Mouse (Mus musculus): ENCODE measurements around the gene Cdca5. TPM values are rescaled to one million over a fixed set of nuclear protein-coding genes. Genes with fewer than 3 reads are reported as not detected.

Gene Cdca5
- polyA plus RNA-seq, 1 experiment from 2014 or later = 16.1 TPM

DNA sequence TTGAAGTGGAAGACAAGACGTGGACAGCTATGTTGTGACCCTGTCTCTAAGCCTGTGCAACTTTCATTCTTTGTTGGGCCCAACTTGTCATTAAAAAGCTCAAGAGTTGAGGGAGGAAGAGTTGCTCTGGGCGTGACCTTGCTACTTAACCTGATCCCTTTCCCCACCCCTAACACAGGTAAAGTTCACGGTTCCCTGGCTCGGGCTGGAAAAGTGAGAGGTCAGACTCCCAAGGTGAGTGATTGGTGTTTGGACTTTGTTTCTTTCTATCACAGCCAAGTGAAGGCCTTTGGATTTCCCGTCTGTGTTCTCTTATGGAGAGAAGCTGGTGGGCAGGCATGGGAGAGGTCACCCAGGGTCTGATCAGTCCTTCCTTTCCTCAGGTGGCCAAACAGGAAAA lies 25.8 kb upstream of the Cdca5 start:
- 79% methylated on average over 5 of the region's 5 CpGs for WGBS
- ATAC-seq (replicated peaks; ENCODE audit: low FRiP score, low read depth) = no peak
- TF ChIP-seq CTCF (IDR thresholded peaks at IDR 0.05; ENCODE audit: low read depth) = no peak
- H3K36me3 ChIP-seq (ENCODE audit: insufficient read depth, low read length) = peaks cover 13% of the 10 kb centered on the region
- H3K9ac ChIP-seq (ENCODE audit: low read depth, low read length) = peak overlapping the region; percentile 92; the same call in 1 of the 2 replicates
- no peak for DNase-seq (ENCODE audit: low spot score)
- H3K27me3 ChIP-seq (ENCODE audit: insufficient read depth, low read length) = no peaks in the 10 kb centered on the region
- peaks cover 17% of the 10 kb centered on the region for H3K4me1 ChIP-seq (replicated peaks; ENCODE audit: insufficient read depth, low read length)
- no peaks in the 10 kb centered on the region for H3K9me3 ChIP-seq (replicated peaks; ENCODE audit: low read length)
- peak overlapping the region; percentile 92 for H3K4me3 ChIP-seq (replicated peaks; ENCODE audit: low read depth, low read length)
- H3K4me2 ChIP-seq (ENCODE audit: low read length) = peak overlapping the region; percentile 81
- peak overlapping the region; percentile 55 for H3K27ac ChIP-seq

DNA sequence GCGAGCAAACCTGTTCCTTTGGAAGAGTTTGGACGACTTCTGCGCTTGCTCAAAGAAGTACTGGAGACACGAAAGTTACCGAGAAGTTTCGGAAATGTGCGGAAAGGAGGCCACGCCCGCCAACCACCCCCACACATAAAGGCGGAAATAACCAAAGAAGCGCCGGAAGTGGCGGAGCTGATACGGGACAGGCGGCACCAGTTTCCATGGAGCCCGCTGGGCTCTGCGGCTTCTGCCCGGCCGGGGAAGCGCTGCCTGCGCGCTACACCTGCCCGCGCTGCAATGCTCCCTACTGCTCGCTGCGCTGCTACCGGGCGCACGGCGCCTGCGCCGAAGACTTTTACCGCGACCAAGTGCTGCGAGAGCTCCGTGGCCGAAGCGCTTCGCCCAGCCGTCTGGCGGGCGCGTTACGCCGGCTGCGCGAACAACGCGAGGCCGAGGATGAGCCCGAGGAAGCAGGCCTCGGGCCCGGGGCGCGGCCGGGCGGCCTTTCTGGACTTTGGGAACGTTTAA lies 23.7 kb upstream of the Cdca5 start, which contains the start of gene Znhit2:
Znhit2 (plus strand) TSS at position 172 of the 513 bp plus-strand sequence.
- H3K4me1 ChIP-seq (replicated peaks; ENCODE audit: insufficient read depth, low read length) = peaks cover 17% of the 10 kb centered on the region
- under 1% methylated on average over 57 of the region's 58 CpGs for WGBS
- H3K4me3 ChIP-seq (replicated peaks; ENCODE audit: low read depth, low read length) = peak within 1 kb of the TSS; percentile 94
- peak within 1 kb of the TSS; percentile 86 for H3K9ac ChIP-seq (ENCODE audit: low read depth, low read length)
- no peaks in the 10 kb centered on the region; the same call in 1 of the 2 replicates for H3K36me3 ChIP-seq (ENCODE audit: insufficient read depth, low read length)
- peak within 1 kb of the TSS; percentile 98 for H3K27ac ChIP-seq
- H3K4me2 ChIP-seq (ENCODE audit: low read length) = peak within 1 kb of the TSS; percentile 100
- ATAC-seq (replicated peaks; ENCODE audit: low FRiP score, low read depth) (peak; percentile 58), DNase-seq (ENCODE audit: low spot score) (peak; percentile 98)
- no peak for TF ChIP-seq CTCF (IDR thresholded peaks at IDR 0.05; ENCODE audit: low read depth)
- no peaks in the 10 kb centered on the region for H3K27me3 ChIP-seq (ENCODE audit: insufficient read depth, low read length)
- H3K9me3 ChIP-seq (replicated peaks; ENCODE audit: low read length) = no peaks in the 10 kb centered on the region

DNA sequence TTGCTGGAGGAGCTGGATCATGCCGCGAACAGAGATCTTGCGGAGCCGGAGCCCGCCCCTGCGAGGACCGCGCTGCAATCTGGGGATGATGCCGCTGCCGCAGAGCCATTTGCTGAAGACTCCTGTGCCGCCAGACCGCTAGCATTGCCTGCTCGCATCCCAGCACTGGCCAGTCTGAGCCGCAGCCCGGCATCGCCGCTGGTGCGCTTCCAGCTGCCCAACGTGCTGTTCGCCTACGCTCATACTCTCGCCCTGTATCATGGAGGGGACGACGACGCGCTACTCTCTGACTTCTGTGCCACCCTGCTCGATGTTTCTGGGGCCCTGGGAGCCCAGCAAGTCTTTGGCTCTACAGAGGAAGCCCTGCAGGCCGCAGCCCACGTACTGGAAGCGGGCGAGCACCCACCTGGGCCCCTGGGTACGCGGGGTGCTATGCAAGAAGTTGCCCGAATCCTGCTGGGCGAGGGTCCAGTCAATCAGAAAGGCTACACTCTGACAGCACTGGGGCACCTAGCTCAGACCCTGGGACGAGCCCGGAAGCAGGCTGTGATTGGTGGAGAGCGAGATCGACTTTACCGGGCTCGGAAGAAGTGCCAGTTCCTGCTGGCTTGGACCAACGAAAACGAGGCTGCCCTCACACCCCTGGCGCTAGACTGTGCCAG lies 23.0 kb upstream of the Cdca5 start:
- ATAC-seq (replicated peaks; ENCODE audit: low FRiP score, low read depth) = peak; percentile 18; the same call in 1 of the 2 replicates
- H3K9ac ChIP-seq (ENCODE audit: low read depth, low read length) = peak overlapping the region; percentile 86
- H3K4me1 ChIP-seq (replicated peaks; ENCODE audit: insufficient read depth, low read length) = peaks cover 18% of the 10 kb centered on the region
- DNase-seq (ENCODE audit: low spot score) = peak; percentile 58
- H3K9me3 ChIP-seq (replicated peaks; ENCODE audit: low read length) = no peaks in the 10 kb centered on the region
- no peaks in the 10 kb centered on the region for H3K27me3 ChIP-seq (ENCODE audit: insufficient read depth, low read length)
- no peak for TF ChIP-seq CTCF (IDR thresholded peaks at IDR 0.05; ENCODE audit: low read depth)
- H3K4me2 ChIP-seq (ENCODE audit: low read length) = peak overlapping the region; percentile 100
- H3K36me3 ChIP-seq (ENCODE audit: insufficient read depth, low read length) = no peaks in the 10 kb centered on the region; the same call in 1 of the 2 replicates
- peak overlapping the region; percentile 94 for H3K4me3 ChIP-seq (replicated peaks; ENCODE audit: low read depth, low read length)
- H3K27ac ChIP-seq = peak overlapping the region; percentile 98
- WGBS = under 1% methylated on average over 44 of the region's 44 CpGs

DNA sequence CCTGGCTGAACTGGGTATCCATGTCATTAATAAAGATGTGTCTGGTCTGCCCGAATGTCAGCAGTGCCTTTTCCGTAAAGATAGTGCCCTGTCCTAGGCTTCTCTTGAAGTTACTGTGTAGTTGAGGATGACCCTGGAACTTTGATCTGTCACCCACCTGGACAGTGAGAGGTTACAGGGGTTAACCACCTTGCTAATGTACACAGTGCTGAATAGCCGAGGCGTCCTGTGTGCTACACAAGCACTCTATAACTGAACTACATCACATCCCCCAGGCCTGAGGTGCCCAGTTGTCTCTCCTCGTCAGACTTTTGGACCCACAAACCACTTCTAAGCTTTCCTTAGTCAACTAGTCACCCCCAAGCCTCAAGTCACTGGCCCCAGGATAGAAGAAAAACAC lies 22.4 kb upstream of the Cdca5 start:
- Histone ChIP-seq H3K9ac (ENCODE audit: low read depth, low read length) (peak overlapping the region; percentile 86), H3K9me3 (replicated peaks; ENCODE audit: low read length) (no peaks in the 10 kb centered on the region), H3K36me3 (ENCODE audit: insufficient read depth, low read length) (no peaks in the 10 kb centered on the region; the same call in 1 of the 2 replicates), H3K4me2 (ENCODE audit: low read length) (peak overlapping the region; percentile 100), H3K27me3 (ENCODE audit: insufficient read depth, low read length) (no peaks in the 10 kb centered on the region), H3K27ac (peak overlapping the region; percentile 98), H3K4me3 (replicated peaks; ENCODE audit: low read depth, low read length) (peak overlapping the region; percentile 94), H3K4me1 (replicated peaks; ENCODE audit: insufficient read depth, low read length) (peaks cover 20% of the 10 kb centered on the region)
- no peak for TF ChIP-seq CTCF (IDR thresholded peaks at IDR 0.05; ENCODE audit: low read depth)
- DNase-seq (ENCODE audit: low spot score) (no peak), ATAC-seq (replicated peaks; ENCODE audit: low FRiP score, low read depth) (no peak)
- WGBS = 45% methylated on average over 5 of the region's 5 CpGs

DNA sequence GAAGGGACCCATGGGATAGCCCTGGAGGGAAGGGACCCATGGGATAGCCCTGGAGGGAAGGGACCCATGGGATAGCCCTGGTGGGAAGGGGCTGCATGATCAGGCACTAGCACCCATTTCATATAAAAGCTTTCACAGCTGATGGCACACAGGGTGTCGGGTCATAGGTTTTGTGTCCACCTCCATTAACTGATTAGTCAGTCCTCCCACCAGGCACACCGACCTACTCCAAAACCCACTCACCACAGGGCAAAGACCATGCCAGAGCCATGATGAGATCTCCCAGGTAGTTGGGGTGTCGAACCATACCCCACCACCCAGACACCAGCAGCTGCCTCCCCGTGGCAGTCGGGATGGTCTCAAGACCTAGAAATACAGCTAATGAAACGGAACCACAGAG lies 21.7 kb upstream of the Cdca5 start:
- 89% methylated on average over 6 of the region's 6 CpGs for WGBS
- H3K4me2 ChIP-seq (ENCODE audit: low read length) = no peak overlapping the region
- H3K4me3 ChIP-seq (replicated peaks; ENCODE audit: low read depth, low read length) = no peak overlapping the region
- H3K4me1 ChIP-seq (replicated peaks; ENCODE audit: insufficient read depth, low read length) = peaks cover 22% of the 10 kb centered on the region
- ATAC-seq (replicated peaks; ENCODE audit: low FRiP score, low read depth) = no peak
- TF ChIP-seq CTCF (IDR thresholded peaks at IDR 0.05; ENCODE audit: low read depth) = no peak
- no peaks in the 10 kb centered on the region for H3K9me3 ChIP-seq (replicated peaks; ENCODE audit: low read length)
- no peak overlapping the region for H3K27ac ChIP-seq
- H3K9ac ChIP-seq (ENCODE audit: low read depth, low read length) = peak overlapping the region; percentile 86; the same call in 1 of the 2 replicates
- no peak for DNase-seq (ENCODE audit: low spot score)
- H3K36me3 ChIP-seq (ENCODE audit: insufficient read depth, low read length) = no peaks in the 10 kb centered on the region; the same call in 1 of the 2 replicates
- no peaks in the 10 kb centered on the region for H3K27me3 ChIP-seq (ENCODE audit: insufficient read depth, low read length)

DNA sequence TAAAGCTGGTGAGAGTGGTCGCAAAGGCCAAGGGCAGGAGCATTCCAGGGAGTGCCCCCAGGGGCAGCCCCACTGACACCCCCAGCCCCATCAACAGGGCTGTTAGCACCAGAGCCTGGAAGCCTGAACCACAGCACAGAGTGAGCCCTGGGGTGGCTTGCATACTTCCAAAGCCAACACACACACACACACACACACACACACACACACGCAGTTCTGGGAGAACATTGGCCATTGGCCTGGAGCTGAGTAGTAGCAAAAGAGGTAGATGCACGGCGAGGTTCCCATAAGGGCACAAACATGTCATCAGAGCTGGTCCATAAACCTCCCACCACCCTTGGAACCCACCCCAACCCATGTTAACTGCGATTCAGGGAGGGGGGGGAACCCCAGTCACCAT lies 18.2 kb upstream of the Cdca5 start:
- peaks cover 20% of the 10 kb centered on the region; the same call in 1 of the 2 replicates for H3K36me3 ChIP-seq (ENCODE audit: insufficient read depth, low read length)
- peak overlapping the region; percentile 70; the same call in 1 of the 2 replicates for H3K27ac ChIP-seq
- peaks cover 23% of the 10 kb centered on the region for H3K4me1 ChIP-seq (replicated peaks; ENCODE audit: insufficient read depth, low read length)
- H3K27me3 ChIP-seq (ENCODE audit: insufficient read depth, low read length) = no peaks in the 10 kb centered on the region
- H3K4me2 ChIP-seq (ENCODE audit: low read length) = peak overlapping the region; percentile 86
- no peaks in the 10 kb centered on the region for H3K9me3 ChIP-seq (replicated peaks; ENCODE audit: low read length)
- TF ChIP-seq CTCF (IDR thresholded peaks at IDR 0.05; ENCODE audit: low read depth) = no peak
- peak overlapping the region; percentile 41; the same call in 1 of the 2 replicates for H3K9ac ChIP-seq (ENCODE audit: low read depth, low read length)
- DNase-seq (ENCODE audit: low spot score) = no peak
- ATAC-seq (replicated peaks; ENCODE audit: low FRiP score, low read depth) = no peak
- 27% methylated on average over 5 of the region's 5 CpGs for WGBS
- H3K4me3 ChIP-seq (replicated peaks; ENCODE audit: low read depth, low read length) = peak overlapping the region; percentile 37; the same call in 1 of the 2 replicates
